Mouse (Mus musculus) embryonic stem cell, embryonic (primary cell): ENCODE results near the gene Vmn1r1.

ENCODE experiments used
- CTCF ChIA-PET, 4 experiments: fragments of 300-600 bp in 2 of 4; fragments of 350-600 bp in 2 of 4; sonication (Branson Sonifier 250); formaldehyde crosslinking; loops; one replicate each; lab custom pipeline; 2022; ENCODE audit warnings: inconsistent platforms in 2 of 4; lab: Charles Lee
- POLR2A ChIA-PET, 4 experiments: fragments of 300-600 bp in 2 of 4; fragments of 350-600 bp in 2 of 4; sonication (Branson Sonifier 250); formaldehyde crosslinking; loops; one replicate each; lab custom pipeline; 2022; ENCODE audit warnings: antibody characterized with exemption in 4 of 4, inconsistent platforms in 1 of 4; lab: Charles Lee

Vmn1r1 gene

GRCm38 (mm10) chr1:182143288-182143687 is 21.0 kb downstream of the Vmn1r1 start:
- ChIA-PET CTCF (interaction anchor here in 3 of 4 experiments (0.5 to 8.1 kb wide), 12 partner anchors 19 to 561 kb away, joined by 3 to 91 read pairs (median 3); partner anchors contain the start of gene Srp9 (in 1 of the 3)), POLR2A (interaction anchor here in 1 of 4 experiments (0.9 to 1.5 kb wide), 5 partner anchors 19 to 197 kb away, joined by 3 to 4 read pairs (median 3); partner anchors contain the start of gene Srp9)

DNA sequence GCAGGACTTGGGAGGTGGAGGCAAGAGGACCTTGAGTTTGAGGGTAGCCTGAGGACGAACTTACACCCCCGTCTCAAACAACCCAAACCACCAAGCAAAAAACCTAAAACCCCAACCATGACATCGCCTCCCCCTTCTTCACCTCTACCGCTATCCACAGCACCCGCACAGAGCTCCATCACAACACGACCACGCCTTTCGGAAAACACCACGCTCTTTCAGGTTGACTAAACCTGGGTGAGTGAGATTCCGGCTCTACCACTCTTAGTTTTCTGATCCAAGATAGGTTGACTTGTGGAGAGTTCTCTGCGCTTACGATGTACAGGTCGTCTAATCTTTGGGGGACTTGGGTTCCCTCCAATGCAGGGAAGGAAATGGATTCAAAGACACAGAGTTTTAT is 21.6 kb downstream of the Vmn1r1 start:
- ChIA-PET POLR2A (interaction anchor here in 2 of 4 experiments (1.2 to 3.2 kb wide), 4 partner anchors 18 to 136 kb away, joined by 3 to 19 read pairs (median 4); partner anchors contain the start of gene Srp9 (in 1 of the 2)), CTCF (interaction anchor here (0.5 to 8.1 kb wide), 12 partner anchors 12 to 561 kb away, joined by 3 to 91 read pairs (median 4); partner anchors contain the start of gene Srp9 (in 2 of the 4))

GRCm38 (mm10) chr1:182140370-182140769 is 23.9 kb downstream of the Vmn1r1 start:
- POLR2A ChIA-PET, result interaction anchor here in 3 of 4 experiments (0.8 to 3.2 kb wide), 18 partner anchors 9 to 347 kb away, joined by 3 to 19 read pairs (median 4); partner anchors contain the start of genes Srp9 (in 2 of the 3), Degs1 (in 1 of the 3), Fbxo28 (in 1 of the 3) and Lbr (in 1 of the 3)

DNA sequence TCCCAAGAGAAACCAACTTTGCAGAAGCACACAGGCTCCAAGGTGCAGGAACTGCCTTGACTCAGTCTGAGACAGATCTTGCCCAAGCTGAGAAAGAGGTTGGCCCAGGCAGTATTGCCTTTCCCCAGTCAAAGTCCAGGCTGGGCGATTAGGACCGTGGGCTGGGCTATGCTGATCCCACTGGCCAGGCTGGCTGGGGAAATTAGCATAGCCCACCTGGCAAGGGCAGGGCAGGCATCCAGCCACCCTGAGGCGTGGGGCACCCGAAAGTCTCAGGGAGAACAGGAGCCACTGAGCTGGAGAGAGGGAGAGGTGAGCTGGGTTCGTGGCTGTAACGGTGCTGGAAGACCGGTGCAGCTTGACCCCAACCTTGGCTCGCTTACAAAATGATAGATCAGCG is 24.3 kb downstream of the Vmn1r1 start:
- ChIA-PET POLR2A (interaction anchor here in 3 of 4 experiments (0.8 to 3.2 kb wide), 17 partner anchors 8 to 348 kb away, joined by 3 to 19 read pairs (median 4); partner anchors contain the start of genes Srp9 (in 2 of the 3), Degs1 (in 1 of the 3), Fbxo28 (in 1 of the 3) and Lbr (in 1 of the 3)), CTCF (interaction anchor here (0.6 to 8.1 kb wide), 57 partner anchors 9 to 518 kb away, joined by 3 to 91 read pairs (median 4); partner anchors contain the start of genes Srp9 (in 3 of the 4), Degs1 (in 1 of the 4) and Fbxo28 (in 1 of the 4))

More at GRCm38 (mm10) chr1:182140370-182140769, 23.9 kb downstream of the Vmn1r1 start:
- CTCF ChIA-PET, result interaction anchor here (0.6 to 8.1 kb wide), 61 partner anchors 9 to 517 kb away, joined by 3 to 91 read pairs (median 4); partner anchors contain the start of genes Srp9 (in 3 of the 4), Degs1 (in 1 of the 4) and Fbxo28 (in 1 of the 4)

GRCm38 (mm10) chr1:182138172-182138571 is 26.1 kb downstream of the Vmn1r1 start:
- ChIA-PET CTCF (interaction anchor here (0.5 to 8.1 kb wide), 38 partner anchors 9 to 937 kb away, joined by 3 to 91 read pairs (median 5); partner anchors contain the start of genes Srp9 (in 4 of the 4), Degs1 (in 1 of the 4), Fbxo28 (in 1 of the 4) and Trp53bp2 (in 1 of the 4)), POLR2A (interaction anchor here in 3 of 4 experiments (0.5 to 4.3 kb wide), 9 partner anchors 12 to 356 kb away, joined by 3 to 26 read pairs (median 4); partner anchors contain the start of gene Srp9 (in 3 of the 3))

DNA sequence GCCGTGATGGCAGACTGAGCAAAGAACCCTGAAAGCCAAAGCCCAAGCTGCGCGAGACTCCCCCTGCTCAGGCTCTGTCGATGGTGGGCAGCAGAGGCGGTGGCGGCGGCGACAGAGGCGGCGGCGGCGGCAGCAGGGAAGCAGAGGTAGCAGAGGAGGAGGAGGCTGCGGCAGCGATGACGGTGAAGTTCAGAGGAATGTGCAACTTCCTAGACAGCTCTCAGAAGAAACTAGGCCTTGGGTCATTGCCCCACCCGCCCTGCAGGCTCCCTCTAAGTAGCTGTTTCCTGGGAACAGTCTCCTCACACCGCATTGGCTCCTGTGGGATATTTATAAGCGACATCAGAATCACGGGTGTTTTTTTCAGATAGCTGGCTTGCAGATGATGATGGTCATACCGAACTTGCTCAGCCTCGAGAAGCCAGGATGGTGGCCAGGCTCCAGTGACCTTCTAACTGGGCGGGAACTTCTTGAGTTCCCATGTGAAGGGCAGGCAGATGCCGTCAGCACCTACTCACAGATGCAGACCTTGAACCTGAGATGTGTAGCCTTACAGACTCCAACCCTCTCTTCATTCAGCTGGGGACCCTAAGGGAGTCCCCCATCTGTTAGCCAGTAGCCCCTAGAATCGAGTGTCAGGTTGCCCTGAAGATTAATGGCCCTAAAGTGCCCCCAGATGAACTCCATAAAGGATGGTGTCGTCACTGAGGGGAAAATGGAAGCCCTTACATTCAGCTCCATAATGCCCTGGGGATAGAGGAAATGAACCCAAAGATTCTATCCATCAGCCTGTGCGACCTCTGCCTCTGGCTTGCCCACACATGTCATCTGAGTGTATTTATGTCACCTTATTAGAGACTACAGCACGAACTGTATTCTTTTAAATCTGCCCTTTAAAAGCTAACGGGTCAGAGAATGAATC is 26.8 kb downstream of the Vmn1r1 start:
- ChIA-PET POLR2A (interaction anchor here in 3 of 4 experiments (0.5 to 4.3 kb wide), 12 partner anchors 11 to 356 kb away, joined by 3 to 26 read pairs (median 4); partner anchors contain the start of genes Srp9 (in 3 of the 3) and Degs1 (in 1 of the 3)), CTCF (interaction anchor here (0.5 to 8.1 kb wide), 43 partner anchors 10 to 938 kb away, joined by 3 to 91 read pairs (median 5); partner anchors contain the start of genes Srp9 (in 4 of the 4), Degs1 (in 1 of the 4), Fbxo28 (in 1 of the 4) and Trp53bp2 (in 1 of the 4))

GRCm38 (mm10) chr1:182130830-182131229 is 33.5 kb downstream of the Vmn1r1 start:
- POLR2A ChIA-PET, result interaction anchor here in 3 of 4 experiments (0.5 to 1.7 kb wide), 4 partner anchors 9 to 242 kb away, joined by 3 to 6 read pairs (median 4); no protein-coding TSS in a partner anchor
- CTCF ChIA-PET, result interaction anchor here (0.6 to 2.5 kb wide), 9 partner anchors 9 to 303 kb away, joined by 3 to 17 read pairs (median 6); no protein-coding TSS in a partner anchor

- CTCF ChIA-PET, result interaction anchor here (0.6 to 2.7 kb wide), 60 partner anchors 8 to 1294 kb away, joined by 3 to 54 read pairs (median 6); partner anchors contain the start of genes Lbr (in 3 of the 4) and Fbxo28 (in 1 of the 4)
- POLR2A ChIA-PET, result interaction anchor here (0.6 to 4.5 kb wide), 100 partner anchors 9 to 1274 kb away, joined by 3 to 26 read pairs (median 4); partner anchors contain the start of genes Fbxo28 (in 3 of the 4) and Lbr (in 2 of the 4)
These were observed 39.3 kb downstream of the Vmn1r1 start for GRCm38 (mm10) chr1:182124924-182125368.

GRCm38 (mm10) chr1:182124506-182124905 is 39.8 kb downstream of the Vmn1r1 start, which contains the start of gene Srp9:
TSS of gene Srp9 (plus strand) at chr1:182124737.
- POLR2A ChIA-PET, result interaction anchor here (0.6 to 4.5 kb wide), 110 partner anchors 9 to 1274 kb away, joined by 3 to 26 read pairs (median 4); partner anchors contain the start of genes Fbxo28 (in 3 of the 4) and Lbr (in 2 of the 4)

GRCm38 (mm10) chr1:182122413-182122812 is 41.9 kb downstream of the Vmn1r1 start:
- POLR2A ChIA-PET, result interaction anchor here in 1 of 4 experiments (1.1 to 4.0 kb wide), 2 partner anchors 8 to 11 kb away, joined by 3 to 17 read pairs; no protein-coding TSS in a partner anchor
- CTCF ChIA-PET, result interaction anchor here in 1 of 4 experiments (0.7 to 1.2 kb wide), 2 partner anchors 233 to 259 kb away, joined by 3 to 4 read pairs; no protein-coding TSS in a partner anchor

More at GRCm38 (mm10) chr1:182124506-182124905, 39.8 kb downstream of the Vmn1r1 start, which contains the start of gene Srp9:
- CTCF ChIA-PET, result interaction anchor here (0.5 to 2.7 kb wide), 104 partner anchors 8 to 1294 kb away, joined by 3 to 54 read pairs (median 4); partner anchors contain the start of genes Lbr (in 3 of the 4), Enah (in 1 of the 4) and Fbxo28 (in 1 of the 4)

DNA sequence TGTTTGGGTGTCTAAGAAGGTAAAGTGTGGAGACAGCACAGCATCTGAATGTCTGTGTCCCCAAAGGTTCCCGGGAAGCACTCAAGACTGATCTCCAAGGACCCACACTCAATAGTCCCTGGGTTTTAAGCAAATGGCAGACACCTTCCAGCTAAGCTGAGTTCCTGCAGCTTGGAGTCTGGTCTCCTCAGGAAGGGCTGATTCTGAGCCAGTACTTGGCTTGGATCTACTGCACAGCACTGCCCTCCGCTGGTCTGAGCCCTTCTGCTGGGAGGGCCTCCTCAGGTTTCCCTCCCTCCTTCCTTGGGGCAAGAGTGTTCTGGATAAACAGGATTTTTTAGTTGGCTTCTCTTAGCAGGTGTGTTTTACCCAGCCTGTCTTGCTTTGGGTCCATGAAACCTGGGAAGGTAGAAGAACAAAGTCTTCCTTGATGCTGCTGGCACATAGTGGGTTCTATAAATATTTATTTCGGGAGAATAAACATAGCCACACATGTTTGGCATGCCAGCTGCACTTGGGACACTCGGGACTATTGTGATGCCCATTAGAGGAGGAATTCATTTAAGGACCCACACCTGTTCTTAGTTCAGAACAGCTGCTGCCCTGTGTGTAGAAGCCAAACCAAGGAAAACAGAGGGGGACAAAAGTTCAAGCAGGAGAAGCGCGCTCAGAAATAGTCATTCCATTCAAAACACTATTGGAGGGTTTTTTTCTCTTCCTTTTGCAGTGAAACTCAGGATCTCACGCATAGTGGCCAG is 48.5 kb downstream of the Vmn1r1 start:
- CTCF ChIA-PET, result interaction anchor here (0.6 to 3.4 kb wide), 27 partner anchors 8 to 572 kb away, joined by 3 to 39 read pairs (median 4); partner anchors contain the start of gene Srp9 (in 4 of the 4)
- POLR2A ChIA-PET, result interaction anchor here (0.6 to 3.7 kb wide), 12 partner anchors 8 to 273 kb away, joined by 3 to 17 read pairs (median 4); partner anchors contain the start of genes Lbr (in 1 of the 4) and Srp9 (in 1 of the 4)

GRCm38 (mm10) chr1:182115197-182115596 is 49.1 kb downstream of the Vmn1r1 start:
- ChIA-PET CTCF (interaction anchor here (0.6 to 3.4 kb wide), 24 partner anchors 9 to 571 kb away, joined by 3 to 39 read pairs (median 4); partner anchors contain the start of gene Srp9 (in 4 of the 4)), POLR2A (interaction anchor here (0.6 to 3.7 kb wide), 11 partner anchors 9 to 273 kb away, joined by 3 to 17 read pairs (median 4); partner anchors contain the start of genes Lbr (in 1 of the 4) and Srp9 (in 1 of the 4))

DNA sequence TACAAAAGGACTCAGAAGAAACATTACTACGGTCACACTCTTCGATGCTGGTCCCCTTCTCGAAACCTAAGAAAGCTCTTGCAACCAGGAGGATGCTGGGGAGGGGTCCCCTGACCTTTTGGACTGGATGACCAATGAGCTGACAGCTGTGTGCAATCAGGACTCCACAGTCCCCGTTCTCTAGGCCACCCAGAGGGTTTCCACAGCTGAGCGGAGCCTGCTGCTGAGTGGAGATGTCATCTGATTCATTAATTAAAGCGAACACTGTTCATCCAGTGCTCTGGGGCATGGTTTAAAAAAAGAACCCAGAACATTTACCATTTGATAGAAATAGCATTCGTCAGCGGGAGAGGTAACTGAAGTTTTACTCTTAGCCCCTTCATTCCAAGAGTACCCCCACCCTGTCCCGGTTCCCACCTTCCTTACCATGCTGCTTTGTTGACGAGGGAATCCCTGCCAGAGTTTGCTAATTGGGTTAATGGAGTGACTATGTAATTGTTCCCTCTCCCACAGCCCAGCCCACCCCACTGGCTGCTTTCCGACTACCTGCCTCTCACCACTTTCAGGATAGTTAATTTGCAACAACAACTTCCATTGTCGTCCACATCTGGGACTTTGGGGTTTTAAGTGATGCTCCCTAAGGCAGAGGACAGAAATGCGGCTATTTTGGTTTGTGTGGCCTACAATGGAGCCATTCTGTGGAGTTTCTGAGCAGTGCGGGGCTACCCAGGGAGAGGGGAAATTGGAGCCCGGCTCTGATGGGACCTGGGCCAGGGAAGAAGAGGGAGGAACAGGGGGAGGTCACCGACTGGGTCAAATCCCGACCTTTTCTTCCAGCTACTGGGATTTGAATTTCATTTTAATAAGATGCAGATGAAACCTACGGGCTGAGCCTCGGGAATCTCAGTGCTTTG is 50.4 kb downstream of the Vmn1r1 start:
- CTCF ChIA-PET, result interaction anchor here in 3 of 4 experiments (0.6 to 5.4 kb wide), 11 partner anchors 10 to 901 kb away, joined by 3 to 40 read pairs (median 4); partner anchors contain the start of gene Srp9 (in 2 of the 3)
- POLR2A ChIA-PET, result interaction anchor here in 2 of 4 experiments (0.6 to 3.7 kb wide), 14 partner anchors 10 to 1646 kb away, joined by 3 to 17 read pairs (median 3); partner anchors contain the start of gene Srp9 (in 2 of the 2)

- POLR2A ChIA-PET, result interaction anchor here in 3 of 4 experiments (0.7 to 3.7 kb wide), 17 partner anchors 9 to 1646 kb away, joined by 3 to 17 read pairs (median 3); partner anchors contain the start of gene Srp9 (in 3 of the 3)
- CTCF ChIA-PET, result interaction anchor here in 3 of 4 experiments (0.6 to 5.4 kb wide), 8 partner anchors 10 to 901 kb away, joined by 3 to 40 read pairs (median 6); partner anchors contain the start of gene Srp9 (in 2 of the 3)
These were observed 51.2 kb downstream of the Vmn1r1 start for GRCm38 (mm10) chr1:182113131-182113530.
